Mouse (Mus musculus) megakaryocyte, embryonic 14.5 days (primary cell): ENCODE results near the gene Hist4h4. TPM values are rescaled to one million over a fixed set of nuclear protein-coding genes. Genes with fewer than 3 reads are reported as not detected.

Source experiments
- H3K27me3 ChIP-seq: replicated peaks from 2 replicates; pipeline ENCODE3; 2012; ENCODE audit warnings: inconsistent platforms
- H3K36me3 ChIP-seq: replicated peaks from 2 replicates; pipeline ENCODE3; 2012; ENCODE audit warnings: low read length, inconsistent platforms, mixed read lengths
- H3K4me1 ChIP-seq: 2 replicates; pipeline ENCODE4 v1.6.1; 2012; ENCODE audit warnings: inconsistent platforms
- H3K4me3 ChIP-seq: replicated peaks from 2 replicates; pipeline ENCODE3; 2012; ENCODE audit warnings: moderate library complexity, mild to moderate bottlenecking, inconsistent platforms
- H3K9me3 ChIP-seq: 2 replicates; pipeline ENCODE4 v1.6.1; 2012; ENCODE audit warnings: inconsistent platforms
- FLI1 ChIP-seq: IDR thresholded peaks from 2 replicates; pipeline ENCODE4 v1.6.1; 2012; ENCODE audit warnings: low read length, inconsistent platforms, mixed read lengths
- GATA1 ChIP-seq: IDR thresholded peaks from 3 replicates; pipeline ENCODE4 v1.6.1; 2012; ENCODE audit warnings: mixed read lengths, low read length, inconsistent platforms, borderline replicate concordance
- polyA plus RNA-seq: library from polyadenylated mRNA; stranded (reverse); fragments of >175 nt; gene quantifications from 2 replicates; pipeline ENCODE4 v1.2.3, GENCODE M21; 2012; ENCODE audit warnings: low replicate concordance; ENCODE audit not compliant: insufficient read depth

Hist4h4 gene
- polyA plus RNA-seq, result 3.5 and 6.7 TPM in 2 replicates

DNA sequence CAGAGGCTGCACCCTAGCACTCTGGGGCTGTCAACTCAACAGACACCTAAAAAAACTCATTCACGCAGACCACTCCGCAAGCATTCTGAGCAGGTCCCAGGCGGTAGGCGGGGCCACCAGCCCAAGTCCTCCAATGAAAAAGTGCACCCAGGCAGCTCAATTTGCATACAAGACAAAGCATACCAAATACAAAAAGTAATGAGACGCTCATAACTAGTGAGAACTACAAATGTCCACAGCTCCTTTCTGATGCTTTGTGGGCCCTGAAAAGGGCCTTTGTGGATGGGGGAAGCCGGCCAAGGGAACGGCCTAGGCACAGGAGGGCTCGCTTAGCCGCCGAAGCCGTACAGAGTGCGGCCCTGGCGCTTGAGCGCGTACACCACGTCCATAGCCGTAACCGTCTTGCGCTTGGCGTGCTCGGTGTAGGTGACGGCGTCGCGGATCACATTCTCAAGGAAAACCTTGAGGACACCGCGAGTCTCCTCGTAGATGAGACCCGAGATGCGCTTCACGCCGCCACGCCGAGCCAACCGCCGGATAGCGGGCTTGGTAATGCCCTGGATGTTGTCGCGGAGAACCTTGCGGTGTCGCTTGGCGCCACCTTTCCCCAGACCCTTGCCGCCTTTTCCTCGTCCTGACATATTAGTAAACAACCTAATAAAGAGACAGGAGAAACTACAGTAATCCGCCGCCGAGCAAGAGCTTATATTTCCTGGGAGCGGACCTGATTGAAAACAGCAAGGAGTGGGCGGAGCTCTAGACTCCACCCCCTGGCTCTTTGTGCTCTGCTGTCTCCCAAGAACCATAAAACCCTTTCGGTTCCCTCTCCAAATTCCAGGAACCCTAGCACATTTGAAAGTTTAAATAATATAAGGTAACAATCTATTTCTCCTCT, at the start of gene Hist4h4:
Gene Hist4h4, minus strand, starts transcription at position 677 of the 895 bp plus-strand sequence.
- Histone ChIP-seq H3K4me3 (peak within 1 kb of the TSS; percentile 93), H3K4me1 (peaks cover 41% of the 10 kb centered on the region), H3K27me3 (no peaks in the 10 kb centered on the region), H3K9me3 (no peaks in the 10 kb centered on the region), H3K36me3 (no peaks in the 10 kb centered on the region)
- TF ChIP-seq FLI1 (no peak), GATA1 (no peak)

GRCm38 (mm10) chr6:136852762-136853161, 48.5 kb upstream of the Hist4h4 start:
- H3K4me3 ChIP-seq, result peak overlapping the region; percentile 6

GRCm38 (mm10) chr6:136852348-136852747, 48.1 kb upstream of the Hist4h4 start:
- Histone ChIP-seq H3K27me3 (no peaks in the 10 kb centered on the region), H3K36me3 (peaks cover 6% of the 10 kb centered on the region), H3K4me3 (no peak overlapping the region), H3K9me3 (no peaks in the 10 kb centered on the region), H3K4me1 (peaks cover 53% of the 10 kb centered on the region)
- TF ChIP-seq FLI1 (no peak), GATA1 (no peak)

More at GRCm38 (mm10) chr6:136852762-136853161, 48.5 kb upstream of the Hist4h4 start:
- Histone ChIP-seq H3K9me3 (no peaks in the 10 kb centered on the region), H3K36me3 (peaks cover 6% of the 10 kb centered on the region), H3K4me1 (peaks cover 55% of the 10 kb centered on the region), H3K27me3 (no peaks in the 10 kb centered on the region)
- TF ChIP-seq FLI1 (no peak), GATA1 (no peak)

DNA sequence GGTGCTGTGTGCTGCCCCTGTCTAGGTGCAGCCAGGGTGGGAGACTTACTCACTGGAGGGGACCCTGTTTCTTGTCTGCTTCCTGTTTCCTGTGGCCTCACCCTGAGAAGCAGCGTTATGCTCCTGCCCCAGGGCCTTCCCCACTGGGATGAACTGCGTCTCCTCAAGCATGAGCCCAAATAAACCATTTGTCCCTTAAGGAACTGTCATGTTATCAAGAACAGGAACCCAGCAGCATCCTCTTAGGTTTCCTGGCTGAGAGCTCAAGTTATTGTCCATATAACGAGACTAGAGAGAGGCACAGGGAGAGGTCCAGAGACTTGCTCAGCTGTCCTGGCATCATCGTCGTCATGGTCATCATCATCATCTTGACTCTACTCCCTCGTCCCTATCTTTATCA, 46.1 kb upstream of the Hist4h4 start:
- H3K4me1 ChIP-seq, result peaks cover 45% of the 10 kb centered on the region
- H3K36me3 ChIP-seq, result peaks cover 6% of the 10 kb centered on the region
- H3K9me3 ChIP-seq, result no peaks in the 10 kb centered on the region
- H3K27me3 ChIP-seq, result no peaks in the 10 kb centered on the region
- TF ChIP-seq FLI1 (no peak), GATA1 (no peak)
- H3K4me3 ChIP-seq, result peak overlapping the region; percentile 51

- Histone ChIP-seq H3K27me3 (no peaks in the 10 kb centered on the region), H3K36me3 (peaks cover 6% of the 10 kb centered on the region), H3K4me3 (no peak overlapping the region), H3K9me3 (no peaks in the 10 kb centered on the region), H3K4me1 (peaks cover 39% of the 10 kb centered on the region)
- TF ChIP-seq FLI1 (no peak), GATA1 (no peak)
Observed at GRCm38 (mm10) chr6:136848971-136849370, 44.8 kb upstream of the Hist4h4 start.

- Histone ChIP-seq H3K4me1 (peaks cover 39% of the 10 kb centered on the region), H3K27me3 (no peaks in the 10 kb centered on the region), H3K36me3 (peaks cover 6% of the 10 kb centered on the region), H3K9me3 (no peaks in the 10 kb centered on the region), H3K4me3 (no peak overlapping the region)
- TF ChIP-seq FLI1 (no peak), GATA1 (no peak)
Observed at GRCm38 (mm10) chr6:136848399-136848798, 44.2 kb upstream of the Hist4h4 start.

GRCm38 (mm10) chr6:136847790-136848189, 43.6 kb upstream of the Hist4h4 start:
- Histone ChIP-seq H3K36me3 (peaks cover 6% of the 10 kb centered on the region), H3K9me3 (no peaks in the 10 kb centered on the region), H3K4me1 (peaks cover 37% of the 10 kb centered on the region), H3K4me3 (no peak overlapping the region), H3K27me3 (no peaks in the 10 kb centered on the region)
- TF ChIP-seq FLI1 (no peak), GATA1 (no peak)

- Histone ChIP-seq H3K4me3 (no peak overlapping the region), H3K36me3 (peaks cover 6% of the 10 kb centered on the region), H3K27me3 (peaks cover 2% of the 10 kb centered on the region), H3K4me1 (peaks cover 38% of the 10 kb centered on the region), H3K9me3 (no peaks in the 10 kb centered on the region)
- no peak for TF ChIP-seq GATA1
- TF ChIP-seq FLI1, result no peak
Observed at GRCm38 (mm10) chr6:136847267-136847666, 43.1 kb upstream of the Hist4h4 start.

DNA sequence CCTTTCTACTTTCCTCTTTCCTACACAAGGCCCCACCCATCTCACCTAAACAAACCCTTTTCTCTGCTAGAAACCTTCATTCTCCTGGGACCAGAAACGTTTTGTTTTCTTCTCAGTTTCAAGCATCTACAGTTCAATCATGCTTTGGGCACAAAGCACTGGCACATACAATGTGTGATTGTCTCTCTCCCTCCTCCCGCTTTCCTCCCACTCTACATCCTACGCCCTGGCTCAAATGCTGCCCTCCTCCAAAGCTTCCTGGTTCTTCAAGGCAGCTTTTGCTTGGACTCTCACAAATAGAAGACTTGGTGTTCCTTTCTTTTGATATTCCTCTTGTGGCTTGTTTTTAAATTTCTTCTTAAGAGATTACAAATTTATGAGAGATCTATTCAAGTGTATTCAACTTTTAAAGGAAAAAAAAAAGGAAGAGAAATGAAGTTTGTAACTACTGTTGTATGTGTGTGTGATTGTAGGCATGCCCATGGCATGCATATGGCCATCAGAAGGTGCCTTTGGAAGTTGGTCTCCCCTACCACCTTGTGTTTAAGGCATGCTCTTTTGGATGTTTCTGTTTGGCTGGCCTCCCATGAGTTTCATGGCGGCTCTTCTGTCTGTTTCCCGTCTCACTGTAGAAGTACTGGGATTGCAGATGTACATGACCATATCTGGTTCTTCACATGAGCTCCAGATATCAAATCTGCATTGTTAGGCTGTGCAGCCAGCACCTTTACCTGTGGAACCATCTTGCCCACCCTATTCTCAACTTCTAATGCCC, 41.7 kb upstream of the Hist4h4 start:
- H3K4me1 ChIP-seq, result peaks cover 32% of the 10 kb centered on the region
- TF ChIP-seq FLI1, result no peak
- TF ChIP-seq GATA1, result no peak
- H3K36me3 ChIP-seq, result peaks cover 6% of the 10 kb centered on the region

More for the DNA sequence above, 41.7 kb upstream of the Hist4h4 start:
- H3K27me3 ChIP-seq, result peaks cover 2% of the 10 kb centered on the region
- H3K4me3 ChIP-seq, result no peak overlapping the region
- H3K9me3 ChIP-seq, result no peaks in the 10 kb centered on the region
